Mouse (Mus musculus): ENCODE measurements around the gene Tnip1.

Tnip1 gene

DNA sequence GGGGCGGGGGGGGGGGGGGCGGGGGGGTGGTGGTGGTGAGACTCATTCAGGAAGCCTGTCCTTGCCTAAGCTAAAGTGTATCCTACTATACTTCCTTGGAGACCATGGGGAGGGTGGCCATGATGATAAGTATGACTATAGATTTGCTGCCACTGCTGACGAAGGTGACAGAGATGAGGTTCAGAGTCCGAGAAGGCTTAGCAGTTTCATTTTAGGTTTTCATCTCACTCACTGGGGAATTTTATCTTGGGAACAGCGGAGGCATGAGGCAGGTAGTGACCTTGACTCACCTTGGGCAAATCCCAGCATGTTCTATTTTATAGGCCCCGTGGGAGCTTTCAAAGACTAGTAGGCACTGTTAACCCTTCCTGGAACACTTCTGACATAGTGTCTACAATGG, 10.1 kb upstream of the Tnip1 start:
- in situ Hi-C loops (cut with MboI, MseI) = no loop called here

DNA sequence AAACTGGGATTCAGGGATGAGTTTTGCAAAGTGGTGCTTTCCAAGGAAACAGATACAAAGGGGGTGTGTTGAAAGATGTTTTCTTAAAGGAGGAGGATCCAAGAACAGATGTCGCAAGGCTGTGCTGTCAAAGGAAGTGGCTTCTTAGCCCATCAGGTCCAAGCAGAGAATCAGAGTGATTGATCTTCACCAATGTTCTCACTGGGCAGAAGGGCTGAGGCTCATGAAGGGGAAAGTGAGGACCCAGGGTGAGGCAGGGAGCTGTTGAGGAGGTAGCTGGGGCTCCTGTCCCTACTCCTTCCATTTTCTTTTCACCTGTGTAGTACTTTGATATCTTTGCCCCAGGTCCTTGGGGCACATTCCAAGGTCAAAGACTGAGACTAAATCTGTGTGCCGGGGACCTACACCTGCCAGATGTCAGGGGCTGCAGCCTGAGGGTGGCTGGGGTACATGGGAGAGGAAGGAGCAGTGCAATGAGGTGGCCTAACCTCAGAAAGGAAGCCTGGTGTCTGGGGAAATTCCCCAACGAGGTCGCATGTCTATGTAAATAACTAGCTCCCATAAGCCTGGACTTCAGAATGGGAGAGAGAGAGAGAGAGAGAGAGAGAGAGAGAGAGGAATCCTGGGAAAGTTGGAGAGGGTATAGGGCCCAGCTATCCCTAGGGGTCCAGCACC, 9.5 kb upstream of the Tnip1 start:
- in situ Hi-C loops (cut with MboI, MseI) = no loop called here

DNA sequence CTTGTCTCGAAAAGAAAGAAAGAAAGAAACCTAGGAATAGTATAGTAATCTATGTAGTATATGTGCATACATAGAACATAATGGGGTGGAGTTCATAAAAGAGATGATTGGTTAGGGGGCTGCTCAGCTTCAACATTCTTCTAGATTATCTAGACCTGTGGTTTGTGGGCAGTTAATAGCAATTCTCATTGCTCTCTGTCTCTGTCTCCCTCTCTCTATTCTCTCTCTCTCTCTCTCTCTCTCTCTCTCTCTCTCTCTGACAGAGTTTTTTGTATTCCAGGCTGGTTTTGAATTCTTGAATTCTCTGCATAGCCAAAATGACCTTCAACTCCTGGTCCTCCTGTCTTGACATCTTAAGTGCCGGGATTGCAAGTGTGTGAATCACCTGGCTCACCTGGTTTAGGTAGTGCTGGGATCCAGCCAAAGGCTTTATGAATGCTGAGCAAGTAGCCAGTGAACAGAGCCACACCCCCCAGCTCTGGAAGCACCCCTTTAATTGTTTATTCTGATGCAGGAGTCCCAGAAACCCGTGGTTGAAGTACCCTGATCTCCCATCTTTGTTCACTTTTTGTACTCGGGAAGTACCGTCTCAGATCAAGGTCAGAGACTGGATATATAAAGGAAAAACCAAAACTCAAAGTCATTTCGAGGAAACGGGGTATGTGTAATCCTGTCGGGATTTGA, 8.8 kb upstream of the Tnip1 start:
- in situ Hi-C loops (cut with MboI, MseI) = no loop called here

DNA sequence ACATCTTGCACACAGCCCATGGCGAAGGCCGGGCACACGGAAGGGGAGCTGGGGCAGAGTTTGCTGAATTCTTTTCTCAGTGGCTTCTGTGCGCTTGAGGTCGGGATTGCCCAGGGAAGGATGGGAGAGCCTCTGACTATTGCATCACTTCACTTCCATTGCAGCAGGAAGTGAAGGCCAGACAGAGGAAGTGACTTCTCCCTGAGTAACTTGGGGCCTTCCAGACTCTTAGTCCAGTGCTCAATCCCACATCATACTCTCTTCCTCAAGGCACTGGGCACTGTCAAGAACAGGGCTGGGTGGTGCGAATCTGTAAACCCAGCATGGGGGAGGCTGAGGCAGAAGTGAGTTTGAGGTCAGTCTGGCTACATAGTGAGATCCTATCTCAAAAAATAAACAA, 2.5 kb upstream of the Tnip1 start:
- in situ Hi-C loops (cut with MboI, MseI) = no loop called here

DNA sequence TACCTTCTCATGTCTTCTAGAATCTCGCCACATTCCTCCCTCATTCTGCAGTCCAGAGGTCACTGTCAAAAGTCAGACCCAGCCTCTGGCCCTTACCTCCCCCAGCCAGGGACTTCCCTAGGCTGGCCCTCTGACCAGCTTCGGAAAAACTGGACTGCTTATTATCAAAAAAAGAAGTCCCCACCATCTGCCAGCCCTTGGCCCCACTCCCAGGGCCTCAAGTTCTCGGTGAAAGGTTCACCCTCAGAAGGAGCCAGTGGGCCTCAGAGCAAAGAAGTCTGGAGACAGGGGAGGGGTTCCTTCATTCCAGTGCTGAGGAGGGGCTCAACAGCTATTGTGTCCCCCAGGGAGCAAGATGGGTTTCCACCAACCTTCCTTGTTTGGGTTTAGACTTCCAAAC, 796 bp downstream of the Tnip1 start:
- in situ Hi-C loops (cut with MboI, MseI) = no loop called here

DNA sequence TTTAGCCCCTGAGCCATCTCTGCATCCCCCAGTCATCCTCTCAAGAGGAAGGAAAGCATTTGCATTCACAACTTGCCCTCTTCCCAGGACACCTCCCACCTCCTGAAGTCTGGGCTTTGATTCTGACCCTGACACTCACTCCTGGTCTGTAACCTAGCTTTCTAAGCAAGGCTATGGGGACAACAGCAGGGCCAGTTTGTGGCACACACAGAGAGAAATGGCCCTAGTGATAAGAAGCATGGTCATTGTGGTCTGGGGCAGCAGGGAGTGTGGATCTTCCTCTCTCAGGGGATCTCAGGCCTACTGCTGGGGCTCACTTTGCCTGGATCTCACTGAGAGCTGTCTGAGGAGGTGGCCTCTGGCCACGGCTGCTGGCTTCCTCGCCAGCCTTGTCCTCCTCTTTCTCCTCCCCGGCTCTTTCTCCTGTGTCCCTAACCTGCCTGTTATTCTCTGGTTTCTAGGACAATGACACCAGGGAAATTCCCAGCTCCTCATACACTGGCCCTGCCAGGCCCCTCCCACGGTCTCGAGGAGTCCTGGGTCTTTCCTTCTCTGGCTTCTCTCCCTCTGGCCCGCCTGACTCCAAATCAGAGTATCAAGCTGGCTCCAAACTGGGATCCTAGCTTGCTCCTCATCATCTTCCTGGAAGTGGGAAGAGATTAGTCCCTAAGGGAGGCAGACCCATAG, 1.4 kb downstream of the Tnip1 start:
- in situ Hi-C loops (cut with MboI, MseI) = no loop called here

DNA sequence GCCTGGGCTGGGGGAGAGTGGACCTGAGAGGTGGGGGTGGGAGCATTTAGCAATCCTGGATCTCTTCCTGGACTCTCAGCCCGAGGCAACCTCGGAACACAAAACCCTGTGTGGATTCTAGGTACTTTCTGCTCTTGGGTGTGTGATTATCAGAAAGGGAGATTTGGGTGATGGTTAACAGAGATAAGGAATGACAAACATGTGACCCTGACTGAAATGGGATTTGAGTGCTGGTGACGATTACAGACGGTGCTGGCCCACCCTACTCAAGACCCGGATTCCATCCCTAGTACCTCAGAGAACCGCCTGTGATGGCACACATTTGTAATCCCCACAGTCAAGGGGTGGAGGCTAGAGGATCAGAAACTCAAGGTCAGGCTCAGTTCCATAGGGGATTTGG, 2.5 kb downstream of the Tnip1 start:
- in situ Hi-C loops (cut with MboI, MseI) = no loop called here

DNA sequence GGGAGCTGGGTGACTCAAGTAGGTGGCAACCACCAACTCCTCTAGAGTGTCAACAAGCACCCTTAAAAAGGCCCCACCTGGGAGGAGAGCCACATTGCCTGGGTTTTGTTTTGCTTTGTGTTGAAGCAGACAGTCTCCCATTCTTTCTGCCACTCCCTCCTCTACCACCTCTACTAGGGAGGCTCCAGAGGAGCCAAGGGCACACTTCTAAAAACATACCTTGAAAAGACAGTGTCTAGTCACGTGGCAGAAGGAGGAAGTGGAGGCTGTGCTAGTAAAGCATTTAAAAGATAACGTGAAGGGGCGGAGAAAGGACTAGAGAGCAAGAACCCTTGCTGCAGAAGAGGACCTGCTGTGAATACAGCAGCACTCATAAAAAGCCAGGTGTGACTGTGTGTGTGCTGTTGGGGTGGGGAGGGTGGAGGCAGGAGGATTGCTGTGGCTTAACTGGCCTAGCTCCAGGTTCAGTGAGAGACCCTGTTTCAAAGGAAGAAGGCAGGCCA, 4.1 kb downstream of the Tnip1 start:
- in situ Hi-C loops (cut with MboI, MseI) = loop anchor here (10.0 kb wide), 2 partner anchors 506 to 764 kb away; partner anchors contain the start of genes Atox1 and G3bp1

DNA sequence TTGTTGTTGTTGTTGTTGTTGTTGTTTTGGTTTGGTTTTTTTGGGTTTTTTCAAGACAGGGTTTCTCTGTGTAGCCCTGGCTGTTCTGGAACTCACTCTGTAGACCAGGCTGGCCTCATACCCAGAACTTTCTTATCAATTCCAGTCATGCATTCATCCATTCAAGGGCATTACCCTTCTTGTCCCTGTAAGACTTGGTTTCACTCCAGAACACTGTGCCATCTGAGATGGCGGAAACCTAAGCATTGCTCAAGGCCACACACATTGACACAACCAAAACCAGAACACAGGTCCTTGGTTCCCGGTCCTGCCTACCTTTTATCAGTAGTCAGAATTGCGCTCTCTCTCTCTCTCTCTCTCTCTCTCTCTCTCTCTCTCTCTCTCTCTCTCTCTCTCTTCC, 5.0 kb downstream of the Tnip1 start:
- in situ Hi-C loops (cut with MboI, MseI) = loop anchor here (10.0 kb wide), 2 partner anchors 507 to 763 kb away; partner anchors contain the start of genes Atox1 and G3bp1

DNA sequence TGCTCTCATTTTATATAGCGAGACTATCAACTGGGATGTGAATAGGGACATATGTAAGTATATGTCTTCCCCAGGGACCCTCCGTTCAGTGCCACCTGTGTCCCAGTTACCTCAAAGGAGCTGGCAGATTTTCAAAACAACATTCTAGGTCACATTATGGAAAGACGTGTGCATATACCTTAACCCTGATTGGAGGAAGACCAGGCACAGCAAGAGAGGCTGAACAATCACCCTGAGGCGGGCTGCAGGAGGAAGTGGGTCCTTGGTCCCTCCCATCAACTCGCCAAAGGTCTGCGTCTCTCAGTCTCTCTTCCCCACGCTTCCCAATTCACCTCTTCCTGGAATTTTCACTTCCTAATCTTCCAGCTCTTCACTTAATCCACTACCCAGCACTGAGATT, 5.8 kb downstream of the Tnip1 start:
- in situ Hi-C loops (cut with MboI, MseI) = loop anchor here (10.0 kb wide), 2 partner anchors 508 to 762 kb away; partner anchors contain the start of genes Atox1 and G3bp1

DNA sequence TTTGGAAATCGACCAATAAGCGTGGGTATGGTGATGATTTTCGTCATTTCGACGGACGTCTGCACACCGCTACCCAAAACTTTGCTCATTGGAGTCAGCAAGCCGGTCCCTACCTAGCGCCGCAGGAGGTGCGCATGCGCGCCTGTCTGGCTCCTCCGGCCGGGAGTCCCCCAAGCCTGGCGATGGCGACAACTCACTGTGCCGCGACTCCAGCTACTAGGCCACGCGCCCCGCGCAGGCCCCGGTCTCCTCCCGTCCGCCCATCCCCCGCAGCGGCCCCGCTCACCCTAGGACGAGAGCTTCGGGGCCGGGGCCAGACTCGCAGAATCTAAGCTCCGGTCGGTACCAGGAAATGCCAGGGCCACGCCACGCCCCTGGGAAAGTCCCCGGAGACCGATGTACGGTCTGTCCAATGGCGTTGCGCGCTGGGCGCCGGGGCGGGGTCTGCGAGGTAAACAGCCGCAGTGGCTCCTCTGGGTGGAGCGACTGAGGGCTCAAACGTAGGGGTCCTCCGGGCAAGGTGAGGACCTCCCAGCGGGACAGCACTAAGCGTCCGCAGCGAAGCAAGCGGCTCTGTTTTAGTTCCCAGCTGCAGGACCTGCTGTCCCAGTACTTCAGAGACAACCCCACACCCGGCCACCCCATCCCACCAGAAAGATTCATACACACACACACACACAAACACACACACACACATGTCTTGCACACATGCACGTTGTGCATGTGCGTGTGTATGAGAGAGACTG, 6.8 kb downstream of the Tnip1 start:
- in situ Hi-C loops (cut with MboI, MseI) = loop anchor here (10.0 kb wide), 2 partner anchors 509 to 761 kb away; partner anchors contain the start of genes Atox1 and G3bp1

DNA sequence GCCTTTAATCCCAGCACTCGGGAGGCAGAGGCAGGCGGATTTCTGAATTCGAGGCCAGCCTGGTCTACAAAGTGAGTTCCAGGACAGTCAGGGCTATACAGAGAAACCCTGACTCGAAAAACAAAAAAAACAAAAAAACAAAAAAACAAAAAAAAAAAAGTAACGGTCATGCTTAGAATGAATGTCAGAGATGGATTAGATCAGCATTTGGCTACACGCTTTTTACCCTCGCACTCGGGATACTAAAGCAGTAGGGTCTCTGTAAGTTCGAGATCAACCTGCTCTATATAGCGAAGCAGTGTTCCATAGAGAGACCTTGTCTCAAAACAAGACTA, 7.3 kb downstream of the Tnip1 start:
- in situ Hi-C loops (cut with MboI, MseI) = loop anchor here (10.0 kb wide), 2 partner anchors 509 to 761 kb away; partner anchors contain the start of genes Atox1 and G3bp1

DNA sequence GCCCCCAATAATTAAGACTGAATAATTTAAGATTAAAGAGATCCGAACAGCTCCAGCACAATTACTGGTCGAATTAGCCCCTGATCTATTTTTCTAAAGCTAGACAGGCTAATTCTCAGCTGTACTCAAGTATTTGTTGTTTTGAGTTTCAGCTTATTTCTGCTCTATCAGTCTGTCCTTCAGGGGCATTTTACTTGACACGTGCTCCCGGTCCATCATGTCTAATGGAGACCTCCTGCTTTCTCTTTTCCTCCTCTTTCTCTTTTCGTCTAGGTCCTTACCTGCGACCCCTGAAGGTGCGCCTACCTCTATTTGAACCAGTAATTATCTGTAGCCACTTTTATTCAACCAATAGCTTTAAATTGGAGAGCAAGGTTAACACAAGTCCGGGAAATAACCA, 8.0 kb downstream of the Tnip1 start:
- in situ Hi-C loops (cut with MboI, MseI) = loop anchor here (10.0 kb wide), 2 partner anchors 510 to 760 kb away; partner anchors contain the start of genes Atox1 and G3bp1

DNA sequence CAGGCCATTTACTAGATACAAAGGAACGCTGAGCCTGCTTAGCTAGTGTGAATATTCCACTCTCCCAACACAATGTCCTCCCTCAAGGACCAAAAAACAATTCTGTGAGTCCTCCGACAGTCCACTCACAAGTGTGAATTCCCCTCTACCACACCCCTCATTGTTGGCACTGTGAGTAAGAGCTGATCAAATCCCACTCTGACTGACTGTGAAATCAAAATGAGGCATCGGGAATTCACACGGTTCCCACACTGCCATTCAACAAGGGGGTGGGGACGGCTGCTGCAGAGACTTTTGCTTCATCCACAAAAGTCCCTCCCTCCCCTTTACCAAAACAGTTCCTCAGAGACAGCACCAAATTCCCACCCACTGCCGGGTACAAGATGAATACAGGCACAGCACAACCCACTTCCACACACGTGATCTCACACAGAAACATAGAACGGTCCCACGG, 8.7 kb downstream of the Tnip1 start:
- in situ Hi-C loops (cut with MboI, MseI) = loop anchor here (10.0 kb wide), 2 partner anchors 511 to 759 kb away; partner anchors contain the start of genes Atox1 and G3bp1

DNA sequence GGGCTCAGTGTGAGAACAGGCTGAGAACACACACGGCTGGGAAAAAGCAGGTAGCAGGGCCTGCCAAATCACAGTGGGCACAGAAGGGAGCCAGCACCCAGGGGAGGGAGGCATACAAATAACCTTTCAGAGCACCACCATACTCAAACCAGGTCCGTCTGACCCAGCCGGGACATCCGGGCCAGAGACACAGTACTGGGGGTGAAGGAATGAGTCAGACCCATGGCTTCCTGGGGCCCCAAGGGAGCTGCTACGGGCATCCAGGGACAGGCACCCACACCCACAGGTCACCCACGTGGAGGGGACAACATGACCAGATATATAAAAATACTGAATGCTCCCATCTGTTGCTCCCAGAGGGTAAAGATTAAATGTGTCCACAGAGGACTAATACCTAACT, 10.1 kb downstream of the Tnip1 start:
- in situ Hi-C loops (cut with MboI, MseI) = loop anchor here (10.0 kb wide), 2 partner anchors 512 to 758 kb away; partner anchors contain the start of genes Atox1 and G3bp1

DNA sequence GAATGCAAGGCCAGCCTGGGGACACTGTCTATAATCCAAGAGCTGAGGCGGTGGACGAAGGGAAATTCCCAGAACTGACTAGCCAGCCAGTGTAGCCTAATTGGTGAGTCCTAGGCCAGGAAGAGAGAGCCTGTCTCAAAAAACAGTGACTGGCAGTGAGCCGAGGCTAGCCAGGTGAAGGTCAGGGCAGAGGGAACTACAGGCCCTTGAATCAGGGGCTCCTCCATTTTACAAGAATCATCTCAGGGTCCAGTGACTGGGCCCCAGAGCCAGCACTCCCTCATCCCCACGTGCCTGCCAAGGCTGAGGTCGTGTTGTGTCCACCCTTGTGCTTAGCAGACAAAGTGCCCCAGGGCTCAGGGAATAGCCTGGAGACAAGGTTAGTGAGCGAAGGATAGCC, 12.0 kb downstream of the Tnip1 start:
- in situ Hi-C loops (cut with MboI, MseI) = loop anchor here (10.0 kb wide), 2 partner anchors 514 to 756 kb away; partner anchors contain the start of genes Atox1 and G3bp1

DNA sequence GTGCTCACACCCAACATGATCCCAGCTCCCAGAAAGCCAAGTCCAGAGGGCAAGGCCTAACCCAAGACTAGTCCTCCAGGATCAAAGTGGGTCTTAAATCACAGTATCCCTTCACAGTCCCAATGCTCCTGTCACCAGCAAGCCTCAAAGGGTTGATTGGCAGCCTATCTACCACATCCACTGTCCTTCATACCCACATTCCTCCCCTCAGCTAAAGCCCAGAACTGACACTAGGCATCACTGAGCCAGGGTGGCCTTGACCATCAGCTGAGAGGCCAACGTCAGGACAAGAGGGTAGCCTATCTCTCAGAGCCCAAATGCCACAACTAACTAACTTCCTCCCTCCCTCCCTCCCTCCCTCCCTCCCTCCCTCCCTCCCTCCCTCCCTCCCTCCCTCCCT, 13.0 kb downstream of the Tnip1 start:
- in situ Hi-C loops (cut with MboI, MseI) = loop anchor here (10.0 kb wide), 2 partner anchors 515 to 755 kb away; partner anchors contain the start of genes Atox1 and G3bp1

DNA sequence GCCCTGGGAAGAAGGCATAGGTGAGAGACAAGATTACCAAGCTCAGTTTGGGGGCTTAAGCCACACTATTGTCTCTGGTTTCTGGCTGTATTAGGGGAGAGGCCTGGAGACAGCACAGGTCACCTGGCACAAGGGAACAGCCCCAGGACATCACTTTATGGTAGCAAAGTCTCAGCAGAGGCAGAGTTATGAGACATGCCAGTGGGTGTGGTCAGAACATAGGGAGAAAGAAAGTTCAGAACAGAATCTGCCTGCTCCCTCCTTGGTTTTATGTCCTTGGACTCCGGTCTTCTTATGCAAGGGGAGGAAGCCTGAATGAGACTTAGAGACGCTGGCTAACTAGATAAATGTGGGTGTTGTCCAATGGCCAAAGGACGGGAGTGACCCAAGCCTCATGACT, 18.0 kb downstream of the Tnip1 start:
- in situ Hi-C loops (cut with MboI, MseI) = no loop called here

DNA sequence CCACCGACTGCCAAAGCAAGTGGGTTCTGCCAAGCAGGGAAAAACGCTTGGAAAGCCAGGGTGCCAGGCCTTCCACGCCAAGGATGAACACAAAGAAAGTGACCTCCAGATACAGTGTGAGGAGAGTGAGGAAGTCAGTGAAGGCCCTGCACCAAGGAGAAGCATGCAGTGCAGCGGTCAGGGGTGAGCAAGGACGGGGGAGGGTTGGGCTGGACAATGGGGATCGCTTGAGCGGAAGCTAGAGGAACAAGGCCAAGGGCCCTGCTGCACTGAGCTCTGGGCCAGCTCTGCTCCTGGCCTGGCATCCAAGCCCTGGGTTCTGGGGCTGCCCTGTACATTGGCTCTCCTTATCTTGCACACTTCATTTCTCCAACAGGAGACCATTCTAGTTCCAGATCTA, 22.7 kb downstream of the Tnip1 start:
- in situ Hi-C loops (cut with MboI, MseI) = no loop called here

DNA sequence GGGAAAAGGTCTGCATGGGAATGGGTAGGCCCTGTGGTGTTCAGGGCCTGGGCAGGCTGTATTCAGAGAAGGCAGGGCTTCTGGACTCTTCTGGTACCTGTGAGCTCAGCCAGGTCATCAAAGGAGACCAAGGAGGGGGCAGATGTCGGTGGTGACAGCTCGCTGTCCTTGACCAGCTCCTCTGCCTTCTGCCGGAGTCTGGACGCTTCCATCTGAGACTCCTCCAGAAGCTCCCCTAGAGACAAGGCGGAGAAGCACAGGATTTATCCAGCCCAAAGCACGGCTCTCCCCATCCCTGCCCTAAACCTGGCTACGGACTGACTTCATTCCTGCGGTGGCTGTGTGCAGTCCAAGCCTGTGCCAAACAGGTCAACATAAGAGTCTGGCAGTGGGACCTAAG, 23.2 kb downstream of the Tnip1 start:
- in situ Hi-C loops (cut with MboI, MseI) = no loop called here

DNA sequence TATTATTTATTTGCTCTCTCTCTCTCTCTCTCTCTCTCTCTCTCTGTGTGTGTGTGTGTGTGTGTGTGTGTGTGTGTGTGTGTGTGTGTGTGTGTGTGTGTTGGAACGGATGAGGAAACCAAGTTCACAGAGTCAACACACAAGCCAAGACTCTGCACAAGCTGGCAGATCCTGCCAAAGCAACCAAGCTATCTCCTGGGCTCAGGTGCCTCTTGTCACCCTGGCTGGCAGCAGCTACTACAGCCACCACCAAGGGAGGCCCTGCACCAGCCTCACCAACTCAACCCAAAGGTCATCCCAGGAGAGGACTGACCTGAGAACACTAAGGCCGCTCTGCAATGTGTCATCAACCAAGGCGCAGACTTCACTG, 26.0 kb downstream of the Tnip1 start:
- in situ Hi-C loops (cut with MboI, MseI) = no loop called here

Data from T-helper 1 cell (primary cell).